Mouse (Mus musculus): ENCODE data around the gene Trim7.

DNA sequence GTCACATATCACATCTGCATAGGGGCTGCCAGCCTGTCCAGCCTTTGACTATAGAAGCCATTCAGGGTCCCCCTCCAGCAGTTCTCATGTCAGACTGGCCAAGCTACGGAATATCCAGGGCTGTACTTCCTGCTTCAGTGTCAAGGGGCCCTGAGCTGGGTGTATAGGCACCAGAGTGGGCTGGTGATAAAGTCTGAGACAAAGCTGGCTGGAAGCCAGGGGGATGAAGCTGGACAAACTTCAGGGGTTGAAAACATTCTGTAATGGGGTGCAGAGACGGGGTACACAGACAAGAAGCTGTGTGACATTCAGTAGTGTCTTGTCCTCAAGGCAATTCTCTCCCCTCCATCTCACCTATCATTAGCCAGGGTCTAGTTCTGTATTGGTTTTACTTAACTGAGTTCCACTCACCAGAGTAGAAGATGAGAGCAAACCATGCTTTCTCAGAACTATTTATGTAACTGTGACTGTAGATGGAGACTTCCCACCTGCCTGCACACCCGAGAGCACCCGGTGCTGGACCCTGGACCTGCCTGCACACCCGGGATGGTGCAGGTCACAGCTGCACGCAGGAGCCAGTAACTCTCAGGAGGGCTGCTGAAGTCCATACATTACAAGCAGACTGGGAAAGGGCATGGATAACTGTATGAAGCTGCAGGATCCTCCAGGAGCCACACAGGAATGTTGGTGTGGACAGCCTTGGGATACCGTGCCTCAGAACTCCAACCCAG, 43.6 kb downstream of the Trim7 start:
- TF ChIP-seq EP300 (optimal IDR thresholded peaks at IDR 0.05): no peak
- no peak for TF ChIP-seq CTCF (IDR thresholded peaks at IDR 0.05; ENCODE audit: low read depth)
